Comparison of ENCODE assay signal across 20 mouse cellular contexts in genomic region chrX:48046315-48046714, GRCm38 (mm10). TPM values are rescaled to one million over a fixed set of nuclear protein-coding genes. Genes with fewer than 3 reads are reported as not detected.
DNase-seq lines count a peak whose midpoint lies in the region; ATAC-seq and TF ChIP-seq lines count a peak whose summit lies in the region.
"Had no signal": no experiment of that assay in that cellular context is flagged by ENCODE, and none has a peak within 500 bp of the region (broad histone marks: within the 10 kb centered on the region; RNA-seq: fewer than 3 reads in every experiment).

No protein-coding gene starts in this region.

- H3K4me1 ChIP-seq in embryonic fibroblast, embryonic 13.5 days (ENCODE audit: control insufficient read depth, insufficient read depth, low read length): peaks cover 3% of the 10 kb centered on the region
- H3K4me1 ChIP-seq: embryonic facial prominence, embryonic 13.5 days; embryonic facial prominence, embryonic 15.5 days; forebrain, embryonic 13.5 days; forebrain, embryonic 15.5 days had no signal

- no peak for ATAC-seq in cerebellum, adult (ENCODE audit: insufficient number of reproducible peaks, low FRiP score, low TSS enrichment)
- ATAC-seq: forebrain, embryonic 13.5 days; forebrain, embryonic 15.5 days; forebrain, postnatal 0 days had no signal

- TF ChIP-seq CTCF in embryonic fibroblast, embryonic 13.5 days (IDR thresholded peaks at IDR 0.05; ENCODE audit: borderline replicate concordance, insufficient read depth, low read length): no peak

- intact Hi-C loops in heart, postnatal 10 days (cut with DNase I): no loop called here

- DNase-seq in 3134 (ENCODE audit: extremely low read depth, insufficient read length, low spot score) (peak; percentile 14), 416B (ENCODE audit: low read depth) (peak; percentile 80)
- no peak for DNase-seq in cerebellum, adult 9-10 months
- no peak for DNase-seq in heart, postnatal 10 days
- DNase-seq: adrenal gland, adult 2 months; adrenal gland, postnatal 10 days; adrenal gland, postnatal 25 days; cerebellum, adult 11-12 months; cerebellum, adult 2 months; cerebellum, adult 9-11 months; cerebellum, postnatal 14 days; cerebellum, postnatal 36 days; embryo, embryonic 11 days; forebrain, postnatal 0 days had no signal

- H3K27ac ChIP-seq in embryonic fibroblast, embryonic 13.5 days (ENCODE audit: insufficient read depth, low read length): peak overlapping the region; percentile 65; the same call in 1 of the 2 replicates
- H3K27ac ChIP-seq: embryonic facial prominence, embryonic 13.5 days; embryonic facial prominence, embryonic 15.5 days; forebrain, embryonic 13.5 days; forebrain, embryonic 15.5 days had no signal

- TF ChIP-seq POLR2A in embryonic fibroblast, embryonic 13.5 days (IDR thresholded peaks at IDR 0.05; ENCODE audit: low read depth, low read length): no peak

- H3K4me3 ChIP-seq in embryonic fibroblast, embryonic 13.5 days (ENCODE audit: insufficient read depth, low read length): no peak overlapping the region
- H3K4me3 ChIP-seq: embryonic facial prominence, embryonic 13.5 days; embryonic facial prominence, embryonic 15.5 days; forebrain, embryonic 13.5 days; forebrain, embryonic 15.5 days had no signal

RNA-seq across cellular contexts. Expression of gene Apln, which starts 11.7 kb away (rescaled TPM):
- polyA plus RNA-seq in embryonic fibroblast, embryonic 13.5 days (2011; ENCODE audit: insufficient read length, low read depth, missing spikeins): 3.4 and 5.0 TPM in 2 replicates
- total RNA-seq in heart, postnatal 10 days (2021): 10 to 100 TPM; 28.2 to 30.5 TPM

Comparison
In these comparisons a context has a peak if more than half of its experiments do, and no peak if none do; other contexts are left out.
1. DNase-seq: peak in 3134 (single experiment) and 416B (single experiment); none in cerebellum, adult 9-10 months (single experiment) and heart, postnatal 10 days (0 of 2).